Mouse (Mus musculus) midbrain, embryonic 14.5 days (tissue): ENCODE data around the gene Slc12a4. TPM values are rescaled to one million over a fixed set of nuclear protein-coding genes. Genes with fewer than 3 reads are reported as not detected.

Source experiments
- ATAC-seq: fragments of 200-750 bp; cut with Nextera tagmentation; 2 replicates; pipeline ENCODE4 v1.8.0; 2017; ENCODE audit warnings: moderate number of reproducible peaks, moderate library complexity; ENCODE audit not compliant: low FRiP score, low TSS enrichment
- DNase-seq: peaks from one replicate; pipeline ENCODE4 v3.0.0-alpha.2; 2015
- H3K27ac ChIP-seq: fragments of 300-500 bp; sonication (generic); replicated peaks from 2 replicates; pipeline ENCODE4 v1.5.1; 2014; ENCODE audit warnings: mild to moderate bottlenecking, low read depth, low read length, moderate library complexity
- H3K27me3 ChIP-seq: fragments of 300-500 bp; sonication (generic); 2 replicates; pipeline ENCODE4 v1.6.1; 2014; ENCODE audit warnings: low read length, control low read depth, mixed read lengths; ENCODE audit not compliant: control insufficient read depth, insufficient read depth
- H3K36me3 ChIP-seq: fragments of 300-500 bp; sonication (generic); 2 replicates; pipeline ENCODE4 v1.6.1; 2014; ENCODE audit warnings: low read length, control low read depth; ENCODE audit not compliant: control insufficient read depth, insufficient read depth
- H3K4me1 ChIP-seq: fragments of 300-500 bp; sonication (generic); 2 replicates; pipeline ENCODE4 v1.6.1; 2014; ENCODE audit warnings: mild to moderate bottlenecking, antibody characterized with exemption, low read length, control low read depth; ENCODE audit not compliant: control insufficient read depth, insufficient read depth
- H3K4me2 ChIP-seq: fragments of 300-500 bp; sonication (generic); 2 replicates; pipeline ENCODE4 v1.6.1; 2014; ENCODE audit warnings: mild to moderate bottlenecking, low read length, moderate library complexity
- H3K4me3 ChIP-seq: fragments of 300-500 bp; sonication (generic); replicated peaks from 2 replicates; pipeline ENCODE4 v1.5.1; 2014; ENCODE audit warnings: low read depth, low read length
- H3K9ac ChIP-seq: fragments of 300-500 bp; sonication (generic); replicated peaks from 2 replicates; pipeline ENCODE4 v1.6.1; 2014; ENCODE audit warnings: mild to moderate bottlenecking, low read length, moderate library complexity
- H3K9me3 ChIP-seq: fragments of 300-500 bp; sonication (generic); 2 replicates; pipeline ENCODE4 v1.6.1; 2016; ENCODE audit warnings: low read length, control low read depth, mixed read lengths; ENCODE audit not compliant: control insufficient read depth
- WGBS: fragments of 180-500 bp; shearing (Covaris S2); extraction: QIAGEN DNeasy Blood & Tissue Kit; methylation state at CpG from one replicate; pipeline ENCODE4 v1.1.7; 2014; 5-methylcytosine and 5-hydroxymethylcytosine counted together
- polyA plus RNA-seq: library from polyadenylated mRNA; unstranded; fragments of >200 nt; fragmentation: Nextera tagmentation; extraction: Ambion mirVana; gene quantifications from 2 replicates; pipeline ENCODE4 v1.2.1, GENCODE M21; 2014

Slc12a4 gene
- polyA plus RNA-seq, 1 experiment from 2014 or later = 5.2 TPM

DNA sequence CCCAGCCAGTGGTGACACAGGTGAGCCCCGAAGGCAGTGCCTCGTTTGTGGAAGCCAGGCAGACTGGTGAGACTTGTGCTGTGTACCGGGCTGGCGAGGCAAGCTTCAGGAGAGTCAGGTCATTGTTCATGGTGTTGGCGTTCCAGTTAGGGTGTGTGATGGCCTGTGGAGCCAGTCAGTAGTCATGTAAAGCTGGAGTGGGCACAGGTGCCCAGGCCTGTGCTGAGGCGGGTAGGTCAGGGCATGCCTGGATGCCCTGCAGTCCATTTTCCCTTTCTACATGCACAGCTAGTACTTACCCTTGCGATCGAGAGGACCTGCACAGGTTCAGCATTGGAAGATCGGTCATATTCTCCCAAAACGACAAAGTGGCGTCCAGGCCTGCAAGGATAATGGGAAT is 33.4 kb downstream of the Slc12a4 start:
- H3K9ac ChIP-seq = no peak overlapping the region
- H3K4me1 ChIP-seq = peaks cover 9% of the 10 kb centered on the region
- peaks cover 15% of the 10 kb centered on the region for H3K36me3 ChIP-seq
- WGBS = 90% methylated on average over 11 of the region's 11 CpGs
- no peak overlapping the region for H3K4me3 ChIP-seq
- ATAC-seq (no peak), DNase-seq (no peak)
- H3K4me2 ChIP-seq = no peak overlapping the region
- H3K9me3 ChIP-seq = no peaks in the 10 kb centered on the region
- no peaks in the 10 kb centered on the region for H3K27me3 ChIP-seq
- no peak overlapping the region for H3K27ac ChIP-seq

DNA sequence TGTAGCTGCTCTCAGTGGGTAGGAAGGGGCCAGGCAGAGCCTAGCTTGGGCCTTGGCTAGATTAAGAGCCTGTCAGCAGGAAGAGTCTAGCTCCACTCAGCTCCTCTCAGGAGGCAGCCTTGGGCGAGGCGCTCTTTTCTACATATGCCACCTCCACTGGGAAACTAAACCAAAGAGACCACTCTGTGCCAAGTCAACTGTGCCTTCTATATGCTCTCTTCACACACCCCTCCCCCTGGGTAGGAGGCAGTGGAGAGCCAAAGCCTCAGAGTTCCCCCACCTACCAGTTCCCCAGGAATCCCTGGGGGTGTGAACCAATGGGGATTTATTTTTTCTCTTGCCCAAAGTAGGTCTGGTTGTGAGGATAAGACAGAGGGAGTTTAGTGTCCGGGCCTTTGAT is 34.6 kb downstream of the Slc12a4 start:
- no peak overlapping the region for H3K9ac ChIP-seq

DNA sequence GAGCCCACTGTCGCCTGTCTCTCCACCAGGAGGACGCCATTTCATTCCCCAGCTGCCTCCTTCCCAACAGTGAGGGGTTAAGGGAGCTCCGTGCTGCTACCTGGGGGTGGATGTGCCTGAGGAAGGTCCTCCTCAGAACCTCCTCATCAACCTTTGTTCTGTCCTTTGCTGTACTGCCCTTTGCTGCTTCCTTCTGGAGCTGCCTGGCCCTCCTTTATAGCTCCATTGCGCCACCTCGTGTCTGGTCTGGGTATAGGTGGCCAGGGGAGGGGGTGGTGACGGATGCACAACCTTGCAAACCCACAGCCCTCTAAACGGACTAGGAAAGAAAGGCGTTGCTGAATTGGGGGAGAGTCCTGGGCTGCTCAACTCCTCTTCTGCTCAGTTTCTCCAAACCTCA is 35.3 kb downstream of the Slc12a4 start:
- WGBS = 18% methylated on average over 8 of the region's 8 CpGs
- Histone ChIP-seq H3K27ac (peak overlapping the region; percentile 50), H3K27me3 (no peaks in the 10 kb centered on the region), H3K36me3 (peaks cover 15% of the 10 kb centered on the region), H3K4me2 (no peak overlapping the region), H3K4me3 (no peak overlapping the region), H3K4me1 (no peaks in the 10 kb centered on the region), H3K9ac (peak overlapping the region; percentile 26), H3K9me3 (no peaks in the 10 kb centered on the region)
- DNase-seq = peak; percentile 88
- peak; percentile 66 for ATAC-seq

More for the DNA sequence above, 34.6 kb downstream of the Slc12a4 start:
- H3K4me3 ChIP-seq = no peak overlapping the region
- DNase-seq (no peak), ATAC-seq (no peak)
- H3K36me3 ChIP-seq = peaks cover 15% of the 10 kb centered on the region
- no peaks in the 10 kb centered on the region for H3K9me3 ChIP-seq
- no peak overlapping the region for H3K4me2 ChIP-seq
- H3K27me3 ChIP-seq = no peaks in the 10 kb centered on the region
- H3K27ac ChIP-seq = no peak overlapping the region
- 95% methylated on average over 3 of the region's 3 CpGs for WGBS
- peaks cover 7% of the 10 kb centered on the region for H3K4me1 ChIP-seq

GRCm38 (mm10) chr8:105925123-105925522 is 40.8 kb downstream of the Slc12a4 start:
- Histone ChIP-seq H3K36me3 (peaks cover 6% of the 10 kb centered on the region), H3K9ac (no peak overlapping the region), H3K9me3 (no peaks in the 10 kb centered on the region), H3K4me3 (no peak overlapping the region), H3K27me3 (no peaks in the 10 kb centered on the region), H3K27ac (no peak overlapping the region), H3K4me1 (no peaks in the 10 kb centered on the region), H3K4me2 (no peak overlapping the region)
- DNase-seq = no peak
- ATAC-seq = no peak
- 79% methylated on average over 3 of the region's 3 CpGs for WGBS

DNA sequence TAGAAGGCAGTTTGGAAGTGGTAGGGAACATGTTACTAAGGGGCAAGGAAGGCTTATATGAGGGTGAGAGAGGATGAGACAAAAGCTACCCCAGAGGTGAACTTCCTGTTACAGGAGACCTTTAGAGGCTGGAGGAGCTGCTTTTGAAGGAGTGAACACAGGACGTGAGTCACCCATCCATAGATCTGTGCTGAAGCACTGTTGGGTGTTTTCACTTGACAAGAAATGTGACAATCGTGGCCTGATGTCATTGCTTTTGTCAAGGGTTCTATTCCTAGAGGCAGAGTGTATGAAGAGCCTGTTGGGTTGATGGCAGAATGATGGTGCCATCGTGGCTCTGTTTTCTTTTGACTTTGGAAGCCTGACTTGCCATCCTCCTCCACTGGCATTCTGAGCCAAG is 46.5 kb downstream of the Slc12a4 start:
- WGBS = 93% methylated on average over 3 of the region's 3 CpGs
- H3K27ac ChIP-seq = no peak overlapping the region

GRCm38 (mm10) chr8:105900941-105901616 is 64.8 kb downstream of the Slc12a4 start:
- H3K4me3 ChIP-seq = peak overlapping the region; percentile 89
- peaks cover 6% of the 10 kb centered on the region for H3K4me1 ChIP-seq
- ATAC-seq (no peak), DNase-seq (no peak)
- H3K36me3 ChIP-seq = no peaks in the 10 kb centered on the region
- H3K4me2 ChIP-seq = peak overlapping the region; percentile 89
- H3K27me3 ChIP-seq = no peaks in the 10 kb centered on the region
- no peaks in the 10 kb centered on the region for H3K9me3 ChIP-seq
- H3K9ac ChIP-seq = peak overlapping the region; percentile 98
- 39% methylated on average over 16 of the region's 16 CpGs for WGBS
- peak overlapping the region; percentile 91 for H3K27ac ChIP-seq

More for the DNA sequence above, 46.5 kb downstream of the Slc12a4 start:
- no peak for DNase-seq
- Histone ChIP-seq H3K9ac (no peak overlapping the region), H3K4me1 (no peaks in the 10 kb centered on the region), H3K27me3 (no peaks in the 10 kb centered on the region), H3K4me2 (no peak overlapping the region), H3K36me3 (peaks cover 21% of the 10 kb centered on the region; the same call in 1 of the 2 replicates), H3K9me3 (no peaks in the 10 kb centered on the region), H3K4me3 (no peak overlapping the region)
- ATAC-seq = no peak

- WGBS = under 1% methylated on average over 68 of the region's 68 CpGs
- Histone ChIP-seq H3K4me1 (peaks cover 6% of the 10 kb centered on the region), H3K9ac (peak within 1 kb of the TSS; percentile 98), H3K9me3 (no peaks in the 10 kb centered on the region), H3K36me3 (0 out of 2 replicates have a peak, but pooled peaks cover under 1% of the 10 kb centered on the region), H3K27ac (peak within 1 kb of the TSS; percentile 91), H3K4me3 (peak within 1 kb of the TSS; percentile 89), H3K4me2 (peak within 1 kb of the TSS; percentile 89), H3K27me3 (no peaks in the 10 kb centered on the region)
- DNase-seq = peak; percentile 97
- peak; percentile 94 for ATAC-seq
Observed at GRCm38 (mm10) chr8:105900180-105900940, 65.5 kb downstream of the Slc12a4 start, which contains the start of gene Pskh1. Pskh1 (plus strand) TSS chr8:105900441.

GRCm38 (mm10) chr8:105897801-105898480 is 68.0 kb downstream of the Slc12a4 start:
- DNase-seq (no peak), ATAC-seq (no peak)
- H3K27me3 ChIP-seq = no peaks in the 10 kb centered on the region
- H3K9ac ChIP-seq = no peak overlapping the region
- H3K9me3 ChIP-seq = no peaks in the 10 kb centered on the region
- peaks cover 13% of the 10 kb centered on the region for H3K4me1 ChIP-seq
- no peak overlapping the region for H3K27ac ChIP-seq
- 81% methylated on average over 9 of the region's 9 CpGs for WGBS
- no peak overlapping the region for H3K4me2 ChIP-seq
- peaks cover 13% of the 10 kb centered on the region for H3K36me3 ChIP-seq
- H3K4me3 ChIP-seq = no peak overlapping the region
